Mouse (Mus musculus) liver, embryonic 13.5 days (tissue): ENCODE data around the gene Mybl2. TPM values are rescaled to one million over a fixed set of nuclear protein-coding genes. Genes with fewer than 3 reads are reported as not detected.
A peak's percentile ranks its signal among the peaks of the same experiment; 100 is the strongest.

Source experiments
- ATAC-seq: fragments of 200-750 bp; cut with Nextera tagmentation; 2 replicates; pipeline ENCODE4 v1.8.0; 2017; ENCODE audit warnings: low read depth, mild to moderate bottlenecking, moderate number of reproducible peaks, moderate library complexity
- DNase-seq: peaks from one replicate; pipeline ENCODE4 v3.0.0; 2022
- H3K27ac ChIP-seq: fragments of 300-500 bp; sonication (generic); 2 replicates; pipeline ENCODE4 v1.5.1; 2015; ENCODE audit warnings: moderate library complexity, mild to moderate bottlenecking, inconsistent platforms
- H3K27me3 ChIP-seq: fragments of 300-500 bp; sonication (generic); 2 replicates; pipeline ENCODE4 v1.6.1; 2015; ENCODE audit warnings: mild to moderate bottlenecking, inconsistent platforms
- H3K36me3 ChIP-seq: fragments of 300-500 bp; sonication (generic); 2 replicates; pipeline ENCODE4 v1.6.1; 2015; ENCODE audit warnings: mild to moderate bottlenecking, inconsistent platforms
- H3K4me1 ChIP-seq: fragments of 300-500 bp; sonication (generic); replicated peaks from 2 replicates; pipeline ENCODE4 v1.6.1; 2015; ENCODE audit warnings: inconsistent platforms
- H3K4me2 ChIP-seq: fragments of 300-500 bp; sonication (generic); 2 replicates; pipeline ENCODE4 v1.6.1; 2015; ENCODE audit warnings: inconsistent platforms, mild to moderate bottlenecking, moderate library complexity
- H3K4me3 ChIP-seq: fragments of 300-500 bp; sonication (generic); replicated peaks from 2 replicates; pipeline ENCODE4 v1.5.1; 2015; ENCODE audit warnings: mild to moderate bottlenecking, inconsistent platforms
- H3K9ac ChIP-seq: fragments of 300-500 bp; sonication (generic); 2 replicates; pipeline ENCODE4 v1.6.1; 2015; ENCODE audit warnings: mild to moderate bottlenecking, inconsistent platforms
- H3K9me3 ChIP-seq: fragments of 300-500 bp; sonication (generic); replicated peaks from 2 replicates; pipeline ENCODE4 v1.6.1; 2016; ENCODE audit warnings: inconsistent platforms
- WGBS: fragments of 180-500 bp; shearing (Covaris S2); methylation state at CpG from one replicate; pipeline ENCODE4 v1.1.7; 2015; ENCODE audit not compliant: insufficient replicate concordance; 5-methylcytosine and 5-hydroxymethylcytosine counted together
- microRNA-seq: library from miRNA; unstranded; fragments of <30 nt; microRNA quantifications from one replicate; pipeline ENCODE4, GENCODE M21; 2016
- polyA plus RNA-seq: library from polyadenylated mRNA; unstranded; fragments of >200 nt; fragmentation: Nextera tagmentation; extraction: Ambion mirVana; gene quantifications from 2 replicates; pipeline ENCODE4 v1.2.1, GENCODE M21; 2015

The Mybl2 gene
- polyA plus RNA-seq, 1 experiment from 2014 or later, result 45.7 TPM

DNA sequence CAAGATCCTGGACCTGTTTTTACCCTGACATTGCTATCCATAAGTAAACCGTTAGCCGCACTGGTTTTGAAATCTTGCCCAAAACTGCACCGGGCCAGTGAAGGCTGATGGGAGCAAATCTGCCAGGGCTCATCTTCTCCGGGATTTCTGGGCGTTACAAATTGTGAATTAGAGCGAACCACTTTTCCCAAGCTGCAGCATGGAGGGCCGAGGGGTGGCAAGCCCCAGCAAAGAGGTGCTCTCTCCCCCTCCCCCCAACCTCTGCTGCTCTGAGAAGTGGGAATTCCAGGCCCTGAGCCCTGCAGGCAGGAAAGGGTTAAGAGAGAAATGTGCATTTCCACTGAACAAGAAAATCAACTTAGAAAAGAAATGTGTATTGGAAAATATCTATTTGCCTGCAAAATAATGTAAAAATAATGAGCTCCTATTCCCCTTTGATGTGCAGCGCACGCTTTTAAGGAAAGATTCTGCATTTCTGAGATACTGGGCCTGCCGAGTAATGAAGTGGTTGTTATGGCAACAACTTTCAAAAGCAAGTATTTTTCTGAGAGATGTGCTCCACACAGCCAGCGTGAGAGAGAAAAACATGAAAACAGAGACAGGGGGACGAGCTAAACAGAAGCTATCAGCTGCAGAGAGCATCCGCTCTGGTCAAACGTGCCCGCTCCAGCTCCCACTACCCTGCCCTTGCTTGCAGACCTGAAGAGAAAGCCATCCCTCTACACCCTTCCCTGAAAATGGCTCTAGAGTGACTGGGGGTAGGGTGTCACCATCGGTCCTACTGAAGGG, 57.1 kb downstream of the Mybl2 start:
- 63% methylated on average over 16 of the region's 16 CpGs for WGBS
- Histone ChIP-seq H3K4me2 (no peak overlapping the region), H3K9ac (no peak overlapping the region), H3K27me3 (no peaks in the 10 kb centered on the region), H3K4me1 (no peaks in the 10 kb centered on the region), H3K36me3 (no peaks in the 10 kb centered on the region), H3K27ac (no peak overlapping the region), H3K9me3 (peaks cover 3% of the 10 kb centered on the region; the same call in 1 of the 2 replicates), H3K4me3 (no peak overlapping the region)
- DNase-seq (no peak), ATAC-seq (no peak)

DNA sequence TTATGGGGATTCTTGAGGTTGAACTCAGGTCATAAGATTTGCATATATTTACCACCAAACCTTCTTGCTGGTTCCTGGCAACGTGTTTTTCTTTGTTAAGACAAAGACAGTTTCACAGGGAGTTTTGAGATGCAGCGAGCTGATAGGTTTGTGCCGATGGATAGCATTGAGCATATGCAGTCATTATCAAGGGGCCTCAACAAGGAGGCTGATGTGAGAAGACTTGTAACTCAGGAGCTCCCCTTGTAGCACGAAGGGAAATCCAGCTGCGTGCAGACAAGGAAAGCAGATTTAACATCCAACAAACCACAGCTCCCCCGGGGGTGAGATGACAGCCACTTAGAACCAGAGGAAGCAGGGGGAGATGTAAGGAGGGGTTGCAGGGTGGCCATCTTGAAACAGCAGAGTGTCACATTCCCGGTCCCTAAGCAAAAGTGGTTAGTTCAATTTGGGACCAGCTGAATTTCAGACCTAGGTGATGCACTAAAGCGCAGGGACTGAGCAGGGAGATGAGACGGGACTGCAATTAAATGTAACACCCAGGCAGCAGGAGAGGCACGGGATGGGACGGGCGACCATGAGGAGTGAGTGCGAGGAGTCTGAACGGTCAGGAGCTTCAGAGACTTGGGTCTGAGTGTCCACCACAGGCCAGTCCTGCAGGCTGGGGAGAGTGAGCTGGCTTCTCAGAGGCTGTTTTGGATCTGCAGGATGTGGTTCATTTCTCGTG, 66.3 kb downstream of the Mybl2 start:
- WGBS, result 48% methylated on average over 15 of the region's 15 CpGs
- no peak for DNase-seq

DNA sequence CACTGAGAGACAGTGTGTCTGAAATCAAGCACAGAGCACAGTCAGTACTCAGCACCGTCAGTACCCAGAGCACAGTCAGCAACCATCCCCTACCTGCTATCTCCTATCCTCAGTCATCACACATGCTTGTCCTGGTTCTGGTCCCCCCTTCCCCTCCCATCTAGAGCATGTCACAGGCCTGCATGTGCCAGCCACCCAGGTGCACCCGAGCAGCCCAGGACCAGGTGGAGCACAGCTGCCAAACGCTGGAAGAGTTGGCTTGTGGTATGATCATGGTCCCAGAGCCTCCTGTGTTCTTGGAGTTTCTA, 66.8 kb downstream of the Mybl2 start:
- Histone ChIP-seq H3K9ac (no peak overlapping the region), H3K4me2 (no peak overlapping the region), H3K4me1 (no peaks in the 10 kb centered on the region), H3K9me3 (no peaks in the 10 kb centered on the region), H3K36me3 (no peaks in the 10 kb centered on the region), H3K27me3 (peaks cover 24% of the 10 kb centered on the region), H3K27ac (no peak overlapping the region), H3K4me3 (no peak overlapping the region)
- WGBS, result 70% methylated on average over 3 of the region's 3 CpGs
- ATAC-seq (no peak), DNase-seq (no peak)

More for the DNA sequence above, 66.3 kb downstream of the Mybl2 start:
- no peaks in the 10 kb centered on the region for H3K4me1 ChIP-seq
- H3K4me3 ChIP-seq, result no peak overlapping the region
- H3K36me3 ChIP-seq, result no peaks in the 10 kb centered on the region
- no peaks in the 10 kb centered on the region for H3K9me3 ChIP-seq
- no peak overlapping the region for H3K9ac ChIP-seq
- H3K27me3 ChIP-seq, result peaks cover 24% of the 10 kb centered on the region
- no peak overlapping the region for H3K4me2 ChIP-seq
- no peak overlapping the region for H3K27ac ChIP-seq
- no peak for ATAC-seq

DNA sequence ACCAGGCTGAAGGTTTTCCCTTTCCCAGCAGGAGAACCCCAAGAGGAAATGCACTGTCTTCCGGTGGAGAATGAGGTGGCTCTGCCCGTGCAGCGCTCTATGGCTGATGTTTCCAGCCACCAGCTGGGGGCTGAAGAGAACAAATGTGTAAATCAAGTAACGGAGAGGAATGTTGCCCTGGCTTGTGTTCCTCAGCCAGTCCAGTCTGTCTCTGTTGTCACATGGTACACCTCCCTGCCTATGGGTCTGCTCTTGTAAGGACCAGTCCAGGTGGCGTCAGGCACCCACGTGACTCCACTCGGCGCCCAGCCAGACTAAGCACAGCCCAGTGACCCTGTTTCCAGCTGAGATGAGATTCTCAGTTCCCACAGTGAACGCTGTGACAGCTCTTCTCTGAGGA, 67.8 kb downstream of the Mybl2 start:
- Histone ChIP-seq H3K36me3 (no peaks in the 10 kb centered on the region), H3K4me2 (0 out of 2 replicates have a peak overlapping the region, but pooled peaks have one; percentile 7), H3K9ac (no peak overlapping the region), H3K4me1 (no peaks in the 10 kb centered on the region), H3K4me3 (no peak overlapping the region), H3K27me3 (peaks cover 24% of the 10 kb centered on the region), H3K27ac (no peak overlapping the region), H3K9me3 (no peaks in the 10 kb centered on the region)
- no peak for DNase-seq
- 15% methylated on average over 9 of the region's 9 CpGs for WGBS
- peak; percentile 77 for ATAC-seq

DNA sequence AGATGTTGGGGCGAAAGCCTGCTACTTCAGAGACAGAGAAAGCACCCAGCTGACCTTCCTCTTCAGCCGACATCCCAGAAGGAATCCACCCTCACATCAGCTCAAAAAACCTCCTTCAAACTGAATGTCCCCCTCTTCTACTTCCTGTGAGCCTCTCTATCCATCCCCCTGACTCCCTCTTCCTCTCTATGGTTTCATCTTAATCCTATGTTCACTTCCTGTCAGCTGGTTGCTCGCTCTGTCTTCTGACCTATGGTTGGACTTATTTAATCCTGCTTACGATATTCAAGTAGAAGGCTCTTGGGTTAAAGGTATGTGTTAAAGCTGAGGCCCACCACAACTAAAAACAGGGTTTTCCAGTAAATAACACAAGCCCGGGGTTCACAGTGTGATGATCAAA, 69.0 kb downstream of the Mybl2 start:
- Histone ChIP-seq H3K4me1 (no peaks in the 10 kb centered on the region), H3K4me2 (no peak overlapping the region), H3K9ac (no peak overlapping the region), H3K9me3 (no peaks in the 10 kb centered on the region), H3K4me3 (no peak overlapping the region), H3K27me3 (peaks cover 24% of the 10 kb centered on the region), H3K36me3 (no peaks in the 10 kb centered on the region), H3K27ac (no peak overlapping the region)
- no peak for DNase-seq
- 55% methylated on average over 5 of the region's 5 CpGs for WGBS
- ATAC-seq, result no peak

DNA sequence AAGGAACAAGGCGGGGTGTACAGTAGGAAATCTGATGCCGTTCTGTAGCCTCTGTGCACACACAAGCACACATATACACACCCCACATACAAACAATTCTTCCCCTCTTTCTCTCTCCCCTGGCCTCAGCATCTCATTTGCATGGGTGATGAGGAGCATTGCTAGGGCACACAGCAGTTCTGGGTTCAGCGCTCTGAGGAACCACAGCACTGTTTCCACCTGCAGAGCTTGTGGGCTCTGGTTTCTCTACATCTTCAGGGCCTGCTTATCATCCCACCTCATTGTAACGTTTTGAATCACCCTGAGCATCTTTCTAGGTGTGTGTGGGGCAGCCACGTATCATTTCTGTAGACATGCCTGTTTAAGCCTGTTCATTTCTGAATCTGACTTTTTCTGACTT, 76.3 kb downstream of the Mybl2 start:
- Histone ChIP-seq H3K4me3 (no peak overlapping the region), H3K9me3 (no peaks in the 10 kb centered on the region), H3K36me3 (no peaks in the 10 kb centered on the region), H3K4me2 (no peak overlapping the region), H3K9ac (no peak overlapping the region), H3K27ac (no peak overlapping the region), H3K27me3 (no peaks in the 10 kb centered on the region), H3K4me1 (no peaks in the 10 kb centered on the region)
- DNase-seq, result no peak
- no peak for ATAC-seq
- WGBS, result 62% methylated on average over 5 of the region's 5 CpGs

DNA sequence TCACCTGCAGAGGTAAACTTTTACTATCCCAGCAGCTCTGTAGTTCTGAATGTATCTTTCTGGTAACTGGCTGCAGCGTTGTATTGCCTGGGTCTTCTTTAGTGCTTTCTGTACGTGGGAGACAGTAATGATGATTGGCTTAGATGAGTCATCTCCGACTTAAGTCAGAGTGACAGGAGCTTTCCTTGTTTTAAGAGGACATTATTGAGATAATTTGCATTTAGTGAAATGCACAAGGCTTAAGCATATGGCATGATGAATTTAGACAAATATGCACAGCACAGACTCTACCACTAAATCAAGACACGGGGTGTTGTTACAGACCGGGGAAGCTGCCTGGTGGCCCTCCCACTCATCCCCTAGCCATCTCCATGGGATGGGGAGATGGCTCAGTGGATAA, 77.8 kb downstream of the Mybl2 start:
- DNase-seq (no peak), ATAC-seq (no peak)
- no peak overlapping the region for H3K4me3 ChIP-seq
- no peak overlapping the region for H3K27ac ChIP-seq
- no peak overlapping the region for H3K9ac ChIP-seq
- H3K4me2 ChIP-seq, result no peak overlapping the region
- WGBS, result 72% methylated on average over 5 of the region's 5 CpGs
- H3K4me1 ChIP-seq, result no peaks in the 10 kb centered on the region
- H3K27me3 ChIP-seq, result no peaks in the 10 kb centered on the region
- H3K36me3 ChIP-seq, result no peaks in the 10 kb centered on the region
- H3K9me3 ChIP-seq, result no peaks in the 10 kb centered on the region

Small RNA genes within 50 kb of the gene (microRNA-seq; reads per million reads assigned to microRNA genes)
- gene Gm22174, result not detected
- not detected for gene Mir7003

Other genes with a start within 250 kb of the Mybl2 start
- gene Srsf6, start 123.2 kb upstream of the Mybl2 start, polyA plus RNA-seq, result 138 and 164 TPM in 2 replicates
- 0.03 and 0.06 TPM in 2 replicates for gene L3mbtl1, start 111.2 kb upstream of the Mybl2 start, polyA plus RNA-seq
- 2.7 and 4.6 TPM in 2 replicates for gene Sgk2, start 67.4 kb upstream of the Mybl2 start, polyA plus RNA-seq
- 20.6 and 22.9 TPM in 2 replicates for gene Ift52, start 37.3 kb upstream of the Mybl2 start, polyA plus RNA-seq
- gene Gtsf1l, start 33.2 kb downstream of the Mybl2 start, polyA plus RNA-seq, result not detected in 2 replicates
- gene Tox2, start 148.4 kb downstream of the Mybl2 start, polyA plus RNA-seq, result 0.36 and 0.82 TPM in 2 replicates